Comparison of ENCODE assay signal across 9 mouse cellular contexts in the genomic region with DNA sequence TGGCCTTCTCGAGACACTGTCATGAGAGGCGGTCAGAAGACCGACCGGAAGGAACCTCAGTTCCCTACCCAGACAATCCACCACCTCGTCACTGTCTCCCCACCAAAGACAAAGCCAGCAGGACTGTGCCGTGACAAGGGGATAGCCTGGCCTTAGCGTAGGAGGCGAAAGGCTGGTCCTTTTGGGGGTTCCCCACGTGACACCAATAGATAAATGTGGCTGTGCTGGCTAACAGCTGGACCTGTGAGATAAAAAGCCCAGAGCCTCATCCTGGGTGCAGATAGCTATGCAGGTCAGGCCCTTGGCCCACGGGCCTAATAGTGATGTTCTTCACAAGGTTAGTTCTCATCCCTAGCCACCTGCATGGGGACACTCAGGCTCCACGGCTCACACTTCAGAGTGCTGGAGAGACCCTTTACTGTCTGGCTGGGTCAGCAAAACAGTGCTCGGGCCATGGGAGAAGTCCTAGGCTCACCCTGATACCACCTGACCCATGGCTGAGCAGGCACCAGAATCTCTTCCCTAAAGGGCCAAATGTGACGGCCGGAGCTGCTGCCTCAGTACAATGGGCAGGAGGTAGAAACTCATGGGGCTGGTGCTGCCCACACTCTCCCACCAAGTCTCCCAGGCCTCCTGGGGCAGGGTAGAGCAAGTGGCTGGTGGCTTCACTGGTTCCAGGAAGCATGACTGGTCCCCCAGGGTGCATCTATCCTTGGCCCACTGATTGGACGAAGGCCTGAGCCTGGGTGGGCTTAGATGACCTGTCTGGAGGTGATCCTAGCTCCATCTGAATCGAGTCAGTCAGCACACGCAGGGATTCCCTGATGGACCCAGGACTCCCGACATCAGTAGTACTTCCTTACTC. TPM values are rescaled to one million over a fixed set of nuclear protein-coding genes. Genes with fewer than 3 reads are reported as not detected.
DNase-seq lines count a peak whose midpoint lies in the region; ATAC-seq and TF ChIP-seq lines count a peak whose summit lies in the region.
"Had no signal": no experiment of that assay in that cellular context is flagged by ENCODE, and none has a peak within 500 bp of the region (broad histone marks: within the 10 kb centered on the region; RNA-seq: fewer than 3 reads in every experiment).

No protein-coding gene starts in this region.

- no peaks in the 10 kb centered on the region for H3K9me3 ChIP-seq in embryonic facial prominence, embryonic 15.5 days (replicated peaks)
- H3K9me3 ChIP-seq in limb, embryonic 15.5 days = no peaks in the 10 kb centered on the region

- 0 out of 2 replicates have a peak, but pooled peaks cover 10% of the 10 kb centered on the region for H3K36me3 ChIP-seq in embryonic facial prominence, embryonic 15.5 days
- H3K36me3 ChIP-seq in limb, embryonic 15.5 days = peaks cover 10% of the 10 kb centered on the region; the same call in 1 of the 2 replicates
- H3K36me3 ChIP-seq in spleen, adult 2 months (ENCODE audit: control insufficient read depth, insufficient read depth, low read length) = no peaks in the 10 kb centered on the region

- no peak for ATAC-seq in embryonic facial prominence, embryonic 15.5 days (ENCODE audit: insufficient number of reproducible peaks, low FRiP score, low TSS enrichment, low read depth)
- ATAC-seq in limb, embryonic 15.5 days (ENCODE audit: insufficient number of reproducible peaks, low FRiP score, low TSS enrichment, low read depth) = no peak

- no peak for TF ChIP-seq CTCF in layer of hippocampus, adult 2 months (conservative IDR thresholded peaks at IDR 0.05)
- no peak for TF ChIP-seq CTCF in spleen, adult 2 months (IDR thresholded peaks at IDR 0.05; ENCODE audit: extremely low read depth, insufficient read depth, insufficient read length, insufficient replicate concordance)

- no peak overlapping the region for H3K4me2 ChIP-seq in embryonic facial prominence, embryonic 15.5 days (replicated peaks)
- H3K4me2 ChIP-seq in limb, embryonic 15.5 days = no peak overlapping the region

- H3K4me1 ChIP-seq in embryonic facial prominence, embryonic 15.5 days = peaks cover 64% of the 10 kb centered on the region
- peaks cover 42% of the 10 kb centered on the region for H3K4me1 ChIP-seq in limb, embryonic 15.5 days
- no peaks in the 10 kb centered on the region for H3K4me1 ChIP-seq in spleen, adult 2 months (ENCODE audit: control insufficient read depth, insufficient read depth, insufficient read length)

- H3K27me3 ChIP-seq in embryonic facial prominence, embryonic 15.5 days = no peaks in the 10 kb centered on the region
- H3K27me3 ChIP-seq in limb, embryonic 15.5 days = no peaks in the 10 kb centered on the region
- no peaks in the 10 kb centered on the region for H3K27me3 ChIP-seq in spleen, adult 2 months (ENCODE audit: control insufficient read depth, insufficient read depth, low read length)

- no peak overlapping the region for H3K9ac ChIP-seq in embryonic facial prominence, embryonic 15.5 days
- H3K9ac ChIP-seq in limb, embryonic 15.5 days = no peak overlapping the region

- TF ChIP-seq POLR2A in spleen, adult 2 months (IDR thresholded peaks at IDR 0.05; ENCODE audit: low read depth, low read length) = no peak

- DNase-seq in layer of hippocampus, adult 2 months (ENCODE audit: low spot score in 2 of 2) = no peak
- DNase-seq in layer of hippocampus, postnatal 36 days = no peak
- no peak for DNase-seq in spleen, adult 2 months (ENCODE audit: low read depth in 1 of 2, low spot score in 2 of 2)
- no peak for DNase-seq in urinary bladder, postnatal 36 days (ENCODE audit: low spot score in 2 of 2)
- DNase-seq in ovary, postnatal 10 days (ENCODE audit: low spot score) = no peak
- no peak for DNase-seq in ovary, postnatal 14 days (ENCODE audit: low spot score)

- WGBS in embryonic facial prominence, embryonic 15.5 days = 86% methylated on average over 18 of the region's 18 CpGs
- 83% methylated on average over 18 of the region's 18 CpGs for WGBS in limb, embryonic 15.5 days
- WGBS in spleen, adult 2 months = 83% methylated on average over 18 of the region's 18 CpGs

- H3K4me3 ChIP-seq in layer of hippocampus, adult 2 months = peak overlapping the region; percentile 17; the same call in 1 of the 2 replicates
- no peak overlapping the region for H3K4me3 ChIP-seq in embryonic facial prominence, embryonic 15.5 days (replicated peaks)
- no peak overlapping the region for H3K4me3 ChIP-seq in limb, embryonic 15.5 days
- H3K4me3 ChIP-seq in spleen, adult 2 months (ENCODE audit: extremely low read depth, insufficient read depth, insufficient read length) = no peak overlapping the region

- peak overlapping the region; percentile 89 for H3K27ac ChIP-seq in layer of hippocampus, adult 2 months
- H3K27ac ChIP-seq in embryonic facial prominence, embryonic 15.5 days (replicated peaks) = peak overlapping the region; percentile 86; the same call in 1 of the 2 replicates
- H3K27ac ChIP-seq in limb, embryonic 15.5 days = peak overlapping the region; percentile 82; the same call in 1 of the 2 replicates
- peak overlapping the region; percentile 69; the same call in 1 of the 2 replicates for H3K27ac ChIP-seq in spleen, adult 2 months (ENCODE audit: insufficient read depth, low read length)

RNA-seq across cellular contexts. Expression of gene Slc7a5, which starts 8.1 kb away (rescaled TPM):
- 10 to 100 TPM; 66.5 to 68.7 TPM for total RNA-seq in layer of hippocampus, adult 2 months (2021)
- total RNA-seq in layer of hippocampus, postnatal 36 days (2021) = 10 to 100 TPM; 60.2 to 70.4 TPM
- 31.0 and 31.9 TPM in 2 replicates for polyA plus RNA-seq in embryonic facial prominence, embryonic 15.5 days (2015; fragmentation: Nextera tagmentation; extraction: Ambion mirVana)
- 24.5 and 27.4 TPM in 2 replicates for polyA plus RNA-seq in limb, embryonic 15.5 days (2015; fragmentation: Nextera tagmentation; extraction: Ambion mirVana)
- 41.9 and 45.0 TPM in 2 replicates for polyA plus RNA-seq in spleen, adult 2 months (2012; rRNA removed)

RNA-seq across cellular contexts. Expression of gene Car5a, which starts 45.3 kb away (rescaled TPM):
- total RNA-seq in layer of hippocampus, adult 2 months (2021) = not detected
- total RNA-seq in layer of hippocampus, postnatal 36 days (2021) = not detected
- 0.13 TPM in 1 of 2 replicates, not detected in the other for polyA plus RNA-seq in embryonic facial prominence, embryonic 15.5 days (2015; fragmentation: Nextera tagmentation; extraction: Ambion mirVana)
- 0.17 TPM in 1 of 2 replicates, not detected in the other for polyA plus RNA-seq in limb, embryonic 15.5 days (2015; fragmentation: Nextera tagmentation; extraction: Ambion mirVana)
- polyA plus RNA-seq in spleen, adult 2 months (2012; rRNA removed) = 0.08 and 0.15 TPM in 2 replicates
- total RNA-seq: heart, postnatal 4 days had no signal

RNA-seq across cellular contexts. Expression of gene Banp, which starts 50.1 kb away (rescaled TPM):
- 10 to 100 TPM; 32.7 to 61.0 TPM for total RNA-seq in layer of hippocampus, adult 2 months (2021)
- 10 to 100 TPM; 55.5 to 73.5 TPM for total RNA-seq in layer of hippocampus, postnatal 36 days (2021)
- polyA plus RNA-seq in embryonic facial prominence, embryonic 15.5 days (2015; fragmentation: Nextera tagmentation; extraction: Ambion mirVana) = 46.3 and 48.5 TPM in 2 replicates
- 42.3 and 44.8 TPM in 2 replicates for polyA plus RNA-seq in limb, embryonic 15.5 days (2015; fragmentation: Nextera tagmentation; extraction: Ambion mirVana)
- 54.1 and 68.9 TPM in 2 replicates for polyA plus RNA-seq in spleen, adult 2 months (2012; rRNA removed)
